Mouse (Mus musculus) left cerebral cortex, adult 8-10 months (tissue): ENCODE data around the gene Rap1gap2. TPM values are rescaled to one million over a fixed set of nuclear protein-coding genes. Genes with fewer than 3 reads are reported as not detected.

ENCODE experiments used
- DNase-seq, 2 experiments: peaks; one replicate each; pipeline ENCODE4 v3.0.0; 2022; ENCODE audit warnings: low spot score in 2 of 2
- total RNA-seq, 4 experiments: library from RNA; stranded (reverse); gene quantifications; 2 replicates each; pipeline ENCODE4 v1.2.4; 2022

Gene Rap1gap2
- total RNA-seq, 4 experiments from 2014 or later, result 154 to 168 (median 162) TPM

GRCm38 (mm10) chr11:74574768-74575434, 35.8 kb downstream of the Rap1gap2 start:
- no peak for DNase-seq

GRCm38 (mm10) chr11:74572459-74573061, 38.2 kb downstream of the Rap1gap2 start:
- DNase-seq, result no peak

- DNase-seq, result no peak
These were observed 41.0 kb downstream of the Rap1gap2 start for GRCm38 (mm10) chr11:74569735-74570134.

GRCm38 (mm10) chr11:74568463-74568862, 42.3 kb downstream of the Rap1gap2 start:
- DNase-seq, result peak in 1 of 2 experiments; percentile 82

- no peak for DNase-seq
These were observed 42.7 kb downstream of the Rap1gap2 start for GRCm38 (mm10) chr11:74568004-74568403.

GRCm38 (mm10) chr11:74566326-74566874, 44.3 kb downstream of the Rap1gap2 start:
- DNase-seq, result no peak

- DNase-seq, result no peak
These were observed 49.3 kb downstream of the Rap1gap2 start for GRCm38 (mm10) chr11:74561392-74561791.

GRCm38 (mm10) chr11:74560600-74561227, 50.0 kb downstream of the Rap1gap2 start:
- no peak for DNase-seq

- peak in 1 of 2 experiments; percentile 81 for DNase-seq
These were observed 50.8 kb downstream of the Rap1gap2 start for GRCm38 (mm10) chr11:74559793-74560433.

GRCm38 (mm10) chr11:74558933-74559332, 51.8 kb downstream of the Rap1gap2 start:
- DNase-seq, result no peak

- no peak for DNase-seq
These were observed 53.1 kb downstream of the Rap1gap2 start for GRCm38 (mm10) chr11:74557456-74558230.

GRCm38 (mm10) chr11:74555716-74556374, 54.9 kb downstream of the Rap1gap2 start:
- no peak for DNase-seq

GRCm38 (mm10) chr11:74554683-74555341, 55.9 kb downstream of the Rap1gap2 start:
- DNase-seq, result peak in 1 of 2 experiments; percentile 68

GRCm38 (mm10) chr11:74551568-74551967, 59.1 kb downstream of the Rap1gap2 start:
- DNase-seq, result no peak

- DNase-seq, result no peak
These were observed 60.1 kb downstream of the Rap1gap2 start for GRCm38 (mm10) chr11:74550615-74551102.

- no peak for DNase-seq
These were observed 61.8 kb downstream of the Rap1gap2 start for GRCm38 (mm10) chr11:74548781-74549382.

GRCm38 (mm10) chr11:74546933-74547694, 63.6 kb downstream of the Rap1gap2 start:
- DNase-seq, result no peak

GRCm38 (mm10) chr11:74546165-74546564, 64.5 kb downstream of the Rap1gap2 start:
- DNase-seq, result no peak

GRCm38 (mm10) chr11:74545560-74545959, 65.2 kb downstream of the Rap1gap2 start:
- DNase-seq, result no peak
